Mouse (Mus musculus): ENCODE results near the gene Sptb.
A peak's percentile ranks its signal among the peaks of the same experiment; 100 is the strongest.

GRCm38 (mm10) chr12:76592213-76592612, 118.1 kb downstream of the Sptb start:
- peak; percentile 73 for TF ChIP-seq CTCF (IDR thresholded peaks at IDR 0.05; ENCODE audit: low read depth, low read length)
- TF ChIP-seq POLR2A (IDR thresholded peaks at IDR 0.05; ENCODE audit: extremely low read depth, insufficient read depth, low read length), result no peak
